Mouse (Mus musculus): ENCODE results near the gene Parp16. TPM values are rescaled to one million over a fixed set of nuclear protein-coding genes. Genes with fewer than 3 reads are reported as not detected.

Gene Parp16
- polyA plus RNA-seq, 1 experiment, result 7.1 TPM

DNA sequence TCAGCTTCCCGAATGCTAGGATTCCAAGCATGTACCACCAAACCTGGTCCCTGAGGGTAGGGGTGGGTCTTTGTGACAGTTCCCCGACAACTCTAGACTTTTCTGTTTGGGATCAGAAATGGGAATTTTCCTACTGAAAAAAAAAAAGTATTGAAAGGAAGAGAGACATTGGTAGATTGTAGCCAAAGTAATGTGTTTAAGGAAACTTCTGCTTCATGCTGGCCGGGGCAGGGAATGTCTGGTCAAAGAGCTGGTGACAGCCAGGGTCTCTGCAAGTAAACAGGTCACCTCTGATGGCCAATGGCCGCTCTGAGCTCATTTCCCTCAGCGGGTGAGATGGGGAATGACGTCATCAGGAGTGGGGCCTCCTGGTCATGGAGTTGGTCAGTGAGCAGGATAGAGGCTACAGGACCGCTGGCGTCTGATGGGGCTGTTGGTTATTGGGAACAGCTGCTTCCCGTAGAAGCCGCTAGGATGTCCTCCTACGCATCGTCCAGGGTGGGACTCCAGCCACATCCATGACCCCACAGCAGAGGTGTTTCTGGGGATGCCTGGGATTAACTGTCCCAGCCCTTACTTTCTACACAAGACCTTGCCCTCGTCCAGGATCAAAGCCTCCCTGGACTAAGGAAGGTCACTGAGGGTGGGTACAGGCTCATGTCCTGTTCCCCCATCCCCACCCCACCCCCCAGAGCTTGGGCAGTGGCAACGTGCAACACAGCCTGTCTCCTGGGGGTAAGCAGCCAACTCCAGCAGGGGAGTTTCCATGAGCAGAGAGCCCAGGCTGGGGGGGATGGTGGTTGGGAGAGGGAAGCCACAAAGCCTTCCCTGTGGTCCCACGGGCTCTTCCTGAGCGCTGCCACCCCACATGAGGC is 52.6 kb downstream of the Parp16 start:
- H3K36me3 ChIP-seq (ENCODE audit: control insufficient read depth, insufficient read depth, low read length, poor library complexity, severe bottlenecking), result no peaks in the 10 kb centered on the region
- no peak for TF ChIP-seq CTCF (IDR thresholded peaks at IDR 0.05; ENCODE audit: low read depth, low read length)
- no peak for TF ChIP-seq EP300 (IDR thresholded peaks at IDR 0.05; ENCODE audit: insufficient read depth, low read depth, low read length)
- TF ChIP-seq POLR2A (IDR thresholded peaks at IDR 0.05; ENCODE audit: insufficient read depth, low read length), result no peak
- no peaks in the 10 kb centered on the region for H3K9me3 ChIP-seq (replicated peaks; ENCODE audit: control insufficient read depth, insufficient read depth, low read length, poor library complexity, severe bottlenecking)
- no peaks in the 10 kb centered on the region for H3K27me3 ChIP-seq (ENCODE audit: control insufficient read depth, insufficient read depth, low read length, poor library complexity, severe bottlenecking)
- H3K4me1 ChIP-seq (ENCODE audit: control insufficient read depth, insufficient read depth, low read length), result no peaks in the 10 kb centered on the region
- no peak overlapping the region for H3K4me3 ChIP-seq (ENCODE audit: low read depth, low read length)
- H3K27ac ChIP-seq (ENCODE audit: insufficient read depth, low read length), result no peak overlapping the region
- H3K9ac ChIP-seq (ENCODE audit: low read depth, poor library complexity, severe bottlenecking), result no peak overlapping the region

DNA sequence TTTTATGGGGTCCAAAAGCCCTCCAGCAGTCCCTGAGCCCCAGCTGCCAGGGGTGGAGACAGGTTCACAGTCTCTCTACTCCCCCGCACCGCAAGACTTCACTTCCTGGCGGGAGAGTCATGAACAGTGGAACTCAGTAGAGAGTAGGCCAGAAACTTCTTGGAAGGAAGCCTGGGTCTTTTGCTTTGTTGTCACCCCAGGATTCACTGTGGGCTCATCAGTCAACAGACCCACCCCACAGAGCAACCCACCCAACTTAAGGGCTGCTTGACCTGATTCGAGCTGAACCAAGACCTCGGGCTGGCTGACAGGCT is 53.2 kb downstream of the Parp16 start:
- no peaks in the 10 kb centered on the region for H3K36me3 ChIP-seq (ENCODE audit: control insufficient read depth, insufficient read depth, low read length, poor library complexity, severe bottlenecking)
- no peak overlapping the region for H3K4me3 ChIP-seq (ENCODE audit: low read depth, low read length)
- no peaks in the 10 kb centered on the region for H3K27me3 ChIP-seq (ENCODE audit: control insufficient read depth, insufficient read depth, low read length, poor library complexity, severe bottlenecking)
- H3K4me1 ChIP-seq (ENCODE audit: control insufficient read depth, insufficient read depth, low read length), result no peaks in the 10 kb centered on the region
- no peak overlapping the region for H3K27ac ChIP-seq (ENCODE audit: insufficient read depth, low read length)
- no peaks in the 10 kb centered on the region for H3K9me3 ChIP-seq (replicated peaks; ENCODE audit: control insufficient read depth, insufficient read depth, low read length, poor library complexity, severe bottlenecking)
- TF ChIP-seq CTCF (IDR thresholded peaks at IDR 0.05; ENCODE audit: low read depth, low read length), result no peak
- no peak for TF ChIP-seq POLR2A (IDR thresholded peaks at IDR 0.05; ENCODE audit: insufficient read depth, low read length)
- no peak for TF ChIP-seq EP300 (IDR thresholded peaks at IDR 0.05; ENCODE audit: insufficient read depth, low read depth, low read length)
- no peak overlapping the region for H3K9ac ChIP-seq (ENCODE audit: low read depth, poor library complexity, severe bottlenecking)

DNA sequence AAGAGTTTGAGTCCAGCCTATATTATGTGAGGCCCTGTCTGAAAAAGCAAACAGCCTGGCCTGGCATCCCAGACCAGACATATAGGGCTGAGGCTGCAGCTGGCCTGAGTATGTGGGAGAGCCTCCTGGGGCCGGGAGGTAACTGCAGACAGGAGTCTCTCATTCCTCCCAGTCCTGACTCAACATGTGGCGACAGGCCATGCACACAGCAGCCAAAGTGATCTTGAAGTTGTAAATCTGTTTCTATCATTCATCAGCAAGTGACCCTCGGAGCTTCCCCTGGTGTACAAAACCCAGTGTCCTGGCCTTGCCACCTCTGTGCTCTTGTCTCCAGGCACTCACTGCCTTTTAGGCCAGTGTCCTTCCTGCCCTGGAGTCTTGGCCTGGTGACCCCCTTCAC is 56.9 kb downstream of the Parp16 start:
- H3K27me3 ChIP-seq (ENCODE audit: control insufficient read depth, insufficient read depth, low read length, poor library complexity, severe bottlenecking), result no peaks in the 10 kb centered on the region
- H3K4me3 ChIP-seq (ENCODE audit: low read depth, low read length), result no peak overlapping the region
- H3K36me3 ChIP-seq (ENCODE audit: control insufficient read depth, insufficient read depth, low read length, poor library complexity, severe bottlenecking), result no peaks in the 10 kb centered on the region
- TF ChIP-seq EP300 (IDR thresholded peaks at IDR 0.05; ENCODE audit: insufficient read depth, low read depth, low read length), result no peak
- no peak for TF ChIP-seq POLR2A (IDR thresholded peaks at IDR 0.05; ENCODE audit: insufficient read depth, low read length)
- no peak overlapping the region for H3K9ac ChIP-seq (ENCODE audit: low read depth, poor library complexity, severe bottlenecking)
- H3K27ac ChIP-seq (ENCODE audit: insufficient read depth, low read length), result no peak overlapping the region
- H3K4me1 ChIP-seq (ENCODE audit: control insufficient read depth, insufficient read depth, low read length), result peaks cover 1% of the 10 kb centered on the region
- H3K9me3 ChIP-seq (replicated peaks; ENCODE audit: control insufficient read depth, insufficient read depth, low read length, poor library complexity, severe bottlenecking), result no peaks in the 10 kb centered on the region

DNA sequence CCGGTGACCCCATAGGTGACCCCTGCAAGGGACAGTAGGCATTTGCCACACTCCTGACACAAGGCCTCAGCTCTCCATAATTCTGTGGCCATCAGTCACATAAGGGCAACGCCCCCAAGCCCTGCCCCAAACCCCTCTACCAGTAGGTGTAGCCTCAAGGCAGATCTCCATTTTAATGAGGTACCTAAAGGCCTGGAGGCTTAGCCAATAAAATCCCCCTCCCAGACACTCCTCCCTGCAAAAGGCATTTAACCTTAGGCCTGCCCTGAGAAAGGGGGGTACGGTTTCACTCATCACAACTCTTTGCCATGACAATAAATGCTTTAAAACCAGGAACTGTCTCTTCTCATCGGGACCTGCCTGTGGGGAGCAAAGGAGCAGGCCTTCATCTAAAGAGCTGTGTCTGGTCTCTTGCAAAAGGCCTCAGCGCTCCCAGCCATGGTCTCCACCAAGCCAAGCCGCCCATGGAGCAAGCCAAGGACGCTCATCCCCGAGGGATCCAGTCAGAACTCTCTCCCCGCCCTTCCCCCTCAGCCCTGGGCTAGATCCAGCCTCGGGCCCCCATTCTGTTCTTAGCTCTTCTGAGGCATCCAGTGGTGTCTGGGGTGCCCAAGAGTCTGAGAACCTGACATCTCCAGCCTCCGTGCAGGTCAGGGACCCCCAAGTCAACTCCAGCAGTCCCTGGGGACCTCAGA is 60.9 kb downstream of the Parp16 start:
- H3K4me3 ChIP-seq (ENCODE audit: low read depth, low read length), result no peak overlapping the region
- peaks cover 1% of the 10 kb centered on the region for H3K4me1 ChIP-seq (ENCODE audit: control insufficient read depth, insufficient read depth, low read length)
- TF ChIP-seq CTCF (IDR thresholded peaks at IDR 0.05; ENCODE audit: low read depth, low read length), result no peak
- TF ChIP-seq EP300 (IDR thresholded peaks at IDR 0.05; ENCODE audit: insufficient read depth, low read depth, low read length), result no peak
- no peak for TF ChIP-seq POLR2A (IDR thresholded peaks at IDR 0.05; ENCODE audit: insufficient read depth, low read length)
- no peaks in the 10 kb centered on the region for H3K36me3 ChIP-seq (ENCODE audit: control insufficient read depth, insufficient read depth, low read length, poor library complexity, severe bottlenecking)
- H3K27me3 ChIP-seq (ENCODE audit: control insufficient read depth, insufficient read depth, low read length, poor library complexity, severe bottlenecking), result no peaks in the 10 kb centered on the region
- no peaks in the 10 kb centered on the region for H3K9me3 ChIP-seq (replicated peaks; ENCODE audit: control insufficient read depth, insufficient read depth, low read length, poor library complexity, severe bottlenecking)
- H3K9ac ChIP-seq (ENCODE audit: low read depth, poor library complexity, severe bottlenecking), result peak overlapping the region; percentile 10; the same call in 1 of the 2 replicates
- peak overlapping the region; percentile 45; the same call in 1 of the 2 replicates for H3K27ac ChIP-seq (ENCODE audit: insufficient read depth, low read length)

DNA sequence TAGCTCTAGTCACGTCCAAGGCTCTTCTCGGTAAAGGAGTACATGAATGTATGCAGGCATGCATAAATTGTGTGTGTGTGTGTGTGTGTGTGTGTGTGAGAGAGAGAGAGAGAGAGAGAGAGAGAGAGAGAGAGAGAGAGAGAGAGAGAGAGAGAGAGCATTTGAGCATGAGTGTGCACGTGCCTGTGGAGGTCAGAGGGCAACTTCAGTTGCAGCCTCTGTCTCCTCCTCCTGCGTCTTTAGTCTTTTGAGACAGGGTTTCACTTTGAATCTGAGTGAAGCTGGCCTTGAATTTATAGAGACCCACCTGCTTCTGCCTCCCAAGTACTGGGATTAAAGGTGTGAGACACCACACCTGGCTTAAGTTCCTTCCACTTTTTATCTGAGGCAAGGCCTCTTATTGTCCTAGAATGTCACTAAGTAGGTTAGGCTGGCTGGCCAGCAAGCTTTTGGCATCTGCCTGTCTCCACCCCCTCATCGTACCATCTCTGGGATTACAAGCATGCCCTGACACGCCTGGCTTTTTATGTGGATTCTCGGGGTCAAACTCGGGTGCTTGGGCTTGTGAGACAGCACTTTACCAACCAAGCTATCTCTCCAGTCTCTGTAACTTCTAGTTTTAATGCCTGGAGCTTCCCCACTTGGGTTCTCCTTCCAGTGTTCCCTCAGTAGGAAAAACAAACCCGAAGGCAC is 62.2 kb downstream of the Parp16 start:
- H3K27me3 ChIP-seq (ENCODE audit: control insufficient read depth, insufficient read depth, low read length, poor library complexity, severe bottlenecking), result no peaks in the 10 kb centered on the region
- no peak overlapping the region for H3K27ac ChIP-seq (ENCODE audit: insufficient read depth, low read length)
- H3K4me3 ChIP-seq (ENCODE audit: low read depth, low read length), result no peak overlapping the region
- peaks cover 1% of the 10 kb centered on the region for H3K4me1 ChIP-seq (ENCODE audit: control insufficient read depth, insufficient read depth, low read length)
- TF ChIP-seq POLR2A (IDR thresholded peaks at IDR 0.05; ENCODE audit: insufficient read depth, low read length) (no peak), EP300 (IDR thresholded peaks at IDR 0.05; ENCODE audit: insufficient read depth, low read depth, low read length) (no peak), CTCF (IDR thresholded peaks at IDR 0.05; ENCODE audit: low read depth, low read length) (no peak)
- no peaks in the 10 kb centered on the region for H3K36me3 ChIP-seq (ENCODE audit: control insufficient read depth, insufficient read depth, low read length, poor library complexity, severe bottlenecking)
- no peak overlapping the region for H3K9ac ChIP-seq (ENCODE audit: low read depth, poor library complexity, severe bottlenecking)
- H3K9me3 ChIP-seq (replicated peaks; ENCODE audit: control insufficient read depth, insufficient read depth, low read length, poor library complexity, severe bottlenecking), result no peaks in the 10 kb centered on the region
